Mouse (Mus musculus) gastrocnemius, adult 2 months (tissue): ENCODE results near the gene Agl. TPM values are rescaled to one million over a fixed set of nuclear protein-coding genes. Genes with fewer than 3 reads are reported as not detected.
"Not testable (repeated sequence)": the region's sequence is repeated elsewhere in the genome, so short reads cannot be mapped to it uniquely, and the experiment has no call there.

Source experiments
- DNase-seq: peaks from one replicate; pipeline ENCODE4 v3.0.0; 2022
- H3K27ac ChIP-seq: fragments of 200-600 bp; 2 replicates; pipeline ENCODE4 v1.8.1; 2022; ENCODE audit warnings: mild to moderate bottlenecking
- H3K4me3 ChIP-seq: fragments of 200-600 bp; 2 replicates; pipeline ENCODE4 v1.8.1; 2022; ENCODE audit warnings: mild to moderate bottlenecking, moderate library complexity
- CTCF ChIP-seq: fragments of 200-600 bp; IDR thresholded peaks from 2 replicates; pipeline ENCODE4 v1.8.1; 2022; ENCODE audit warnings: antibody characterized with exemption, mild to moderate bottlenecking, moderate library complexity
- intact Hi-C: fragments of 180-260 bp; cut with DNase I; formaldehyde crosslinking; loops from one replicate; pipeline ENCODE4 v1.15.1; 2025
- total RNA-seq, 2 experiments: library from RNA; stranded (reverse); gene quantifications; 2 replicates each; pipeline ENCODE4 v1.2.3; 2021

The Agl gene
- total RNA-seq, 2 experiments from 2014 or later, result 657 to 1,000 TPM

GRCm38 (mm10) chr3:116835350-116835749 lies 27.4 kb upstream of the Agl start:
- Histone ChIP-seq H3K27ac (peak overlapping the region; percentile 88), H3K4me3 (peak overlapping the region; percentile 74)
- intact Hi-C loops, result loop anchor here (5.0 to 10.0 kb wide), 4 partner anchors 63 to 503 kb away; partner anchors contain the start of genes Cdc14a and Sass6
- DNase-seq, result no peak
- no peak for TF ChIP-seq CTCF

- TF ChIP-seq CTCF, result no peak
- Histone ChIP-seq H3K27ac (peak overlapping the region; percentile 95), H3K4me3 (no peak overlapping the region)
- DNase-seq, result no peak
- intact Hi-C loops, result loop anchor here (10.0 kb wide), 2 partner anchors 239 to 409 kb away; partner anchors contain the start of genes Cdc14a and Sass6
These were observed 26.3 kb upstream of the Agl start for GRCm38 (mm10) chr3:116834241-116834640.

GRCm38 (mm10) chr3:116833491-116833890 lies 25.5 kb upstream of the Agl start:
- DNase-seq, result no peak
- no peak for TF ChIP-seq CTCF
- Histone ChIP-seq H3K4me3 (no peak overlapping the region), H3K27ac (peak overlapping the region; percentile 95)
- intact Hi-C loops, result loop anchor here (2.0 to 10.0 kb wide), 3 partner anchors 239 to 409 kb away; partner anchors contain the start of genes Cdc14a, Dbt and Sass6

GRCm38 (mm10) chr3:116832526-116833310 lies 24.8 kb upstream of the Agl start:
- intact Hi-C loops, result loop anchor here (2.0 to 10.0 kb wide), 3 partner anchors 238 to 408 kb away; partner anchors contain the start of genes Cdc14a, Dbt and Sass6
- DNase-seq, result peak; percentile 73
- peak overlapping the region; percentile 95 for H3K27ac ChIP-seq
- no peak for TF ChIP-seq CTCF
- H3K4me3 ChIP-seq, result peak overlapping the region; percentile 48

- DNase-seq, result peak; percentile 46
These were observed 23.4 kb upstream of the Agl start for GRCm38 (mm10) chr3:116831324-116831723.

GRCm38 (mm10) chr3:116829274-116829920 lies 21.4 kb upstream of the Agl start:
- no peak for TF ChIP-seq CTCF
- H3K27ac ChIP-seq, result peak overlapping the region; percentile 95
- no peak overlapping the region for H3K4me3 ChIP-seq
- intact Hi-C loops, result no loop called here
- no peak for DNase-seq

More at GRCm38 (mm10) chr3:116831324-116831723, 23.4 kb upstream of the Agl start:
- peak overlapping the region; percentile 95 for H3K27ac ChIP-seq
- H3K4me3 ChIP-seq, result no peak overlapping the region
- intact Hi-C loops, result loop anchor here (10.0 kb wide), 2 partner anchors 237 to 407 kb away; partner anchors contain the start of genes Cdc14a and Sass6
- no peak for TF ChIP-seq CTCF

GRCm38 (mm10) chr3:116826471-116827215 lies 18.7 kb upstream of the Agl start:
- H3K4me3 ChIP-seq, result no peak overlapping the region
- H3K27ac ChIP-seq, result peak overlapping the region; percentile 90
- peak; percentile 58 for DNase-seq
- intact Hi-C loops, result no loop called here
- no peak for TF ChIP-seq CTCF

- Histone ChIP-seq H3K4me3 (peak overlapping the region; percentile 15; the same call in 1 of the 2 replicates), H3K27ac (peak overlapping the region; percentile 95)
- TF ChIP-seq CTCF, result no peak
- no peak for DNase-seq
- intact Hi-C loops, result no loop called here
These were observed 9.3 kb upstream of the Agl start for GRCm38 (mm10) chr3:116817231-116817630.

GRCm38 (mm10) chr3:116816674-116817215 lies 8.8 kb upstream of the Agl start:
- peak overlapping the region; percentile 15; the same call in 1 of the 2 replicates for H3K4me3 ChIP-seq
- no peak for DNase-seq
- intact Hi-C loops, result no loop called here
- peak; percentile 38; the same call in 1 of the 2 replicates for TF ChIP-seq CTCF
- peak overlapping the region; percentile 95 for H3K27ac ChIP-seq

- peak; percentile 67 for DNase-seq
- TF ChIP-seq CTCF, result no peak
These were observed 8.0 kb upstream of the Agl start for GRCm38 (mm10) chr3:116815916-116816315.

GRCm38 (mm10) chr3:116815305-116815797 lies 7.4 kb upstream of the Agl start:
- Histone ChIP-seq H3K4me3 (peak overlapping the region; percentile 56), H3K27ac (peak overlapping the region; percentile 95)
- intact Hi-C loops, result no loop called here
- no peak for TF ChIP-seq CTCF
- no peak for DNase-seq

More at GRCm38 (mm10) chr3:116815916-116816315, 8.0 kb upstream of the Agl start:
- Histone ChIP-seq H3K4me3 (peak overlapping the region; percentile 56; the same call in 1 of the 2 replicates), H3K27ac (peak overlapping the region; percentile 95)
- intact Hi-C loops, result no loop called here

- intact Hi-C loops, result no loop called here
- no peak for DNase-seq
- no peak overlapping the region for H3K4me3 ChIP-seq
- peak overlapping the region; percentile 95 for H3K27ac ChIP-seq
- no peak for TF ChIP-seq CTCF
These were observed 5.0 kb upstream of the Agl start for GRCm38 (mm10) chr3:116812946-116813345.

GRCm38 (mm10) chr3:116810351-116810750 lies 2.4 kb upstream of the Agl start:
- DNase-seq, H3K4me3 ChIP-seq, intact Hi-C loops: not testable (repeated sequence)
- peak overlapping the region; percentile 98 for H3K27ac ChIP-seq
